Mouse (Mus musculus) kidney, postnatal 0 days (tissue): ENCODE data around the gene Mboat1. TPM values are rescaled to one million over a fixed set of nuclear protein-coding genes. Genes with fewer than 3 reads are reported as not detected.

ENCODE experiments used
- ATAC-seq: fragments of 200-750 bp; cut with Nextera tagmentation; replicated peaks from 2 replicates; pipeline ENCODE4 v1.8.0; 2017; ENCODE audit warnings: low read depth, moderate number of reproducible peaks, moderate TSS enrichment, moderate library complexity; ENCODE audit not compliant: low FRiP score
- DNase-seq: peaks from one replicate; pipeline ENCODE4 v3.0.0-alpha.2; 2016; ENCODE audit warnings: low spot score
- H3K27ac ChIP-seq: fragments of 300-500 bp; sonication (generic); 2 replicates; pipeline ENCODE4 v1.5.1; 2014; ENCODE audit warnings: mild to moderate bottlenecking
- H3K27me3 ChIP-seq: fragments of 300-500 bp; sonication (generic); 2 replicates; pipeline ENCODE4 v1.6.1; 2014; ENCODE audit warnings: low read length, mixed read lengths; ENCODE audit not compliant: insufficient read depth
- H3K36me3 ChIP-seq: fragments of 300-500 bp; sonication (generic); 2 replicates; pipeline ENCODE4 v1.6.1; 2014; ENCODE audit warnings: low read length, mixed read lengths; ENCODE audit not compliant: insufficient read depth
- H3K4me1 ChIP-seq: fragments of 300-500 bp; sonication (generic); replicated peaks from 2 replicates; pipeline ENCODE4 v1.6.1; 2014; ENCODE audit warnings: antibody characterized with exemption, low read length, mixed read lengths; ENCODE audit not compliant: insufficient read depth
- H3K4me2 ChIP-seq: fragments of 300-500 bp; sonication (generic); 2 replicates; pipeline ENCODE4 v1.6.1; 2014; ENCODE audit warnings: mild to moderate bottlenecking, low read length, moderate library complexity, mixed read lengths
- H3K4me3 ChIP-seq: fragments of 300-500 bp; sonication (generic); replicated peaks from 2 replicates; pipeline ENCODE4 v1.5.1; 2014; ENCODE audit warnings: low read depth, low read length
- H3K9ac ChIP-seq: fragments of 300-500 bp; sonication (generic); 2 replicates; pipeline ENCODE4 v1.6.1; 2014; ENCODE audit warnings: low read depth, low read length
- H3K9me3 ChIP-seq: fragments of 300-500 bp; sonication (generic); replicated peaks from 2 replicates; pipeline ENCODE4 v1.6.1; 2016; ENCODE audit warnings: low read length, inconsistent platforms, mixed read lengths
- CTCF ChIP-seq: IDR thresholded peaks from 2 replicates; pipeline ENCODE4 v1.5.1; 2016; ENCODE audit warnings: antibody characterized with exemption, low read depth, mild to moderate bottlenecking, moderate library complexity
- WGBS: fragments of 180-500 bp; shearing (Covaris S2); extraction: QIAGEN DNeasy Blood & Tissue Kit; methylation state at CpG from one replicate; pipeline ENCODE4 v1.1.7; 2014; 5-methylcytosine and 5-hydroxymethylcytosine counted together
- polyA plus RNA-seq: library from polyadenylated mRNA; unstranded; fragments of >200 nt; fragmentation: Nextera tagmentation; extraction: Ambion mirVana; gene quantifications from 2 replicates; pipeline ENCODE4 v1.2.1, GENCODE M21; 2015

Mboat1 gene
- polyA plus RNA-seq, 1 experiment from 2014 or later, result 27.7 TPM

GRCm38 (mm10) chr13:30174586-30174985, 38.3 kb downstream of the Mboat1 start:
- WGBS, result 69% methylated on average over 4 of the region's 4 CpGs
- Histone ChIP-seq H3K4me1 (no peaks in the 10 kb centered on the region), H3K36me3 (no peaks in the 10 kb centered on the region), H3K27me3 (no peaks in the 10 kb centered on the region), H3K9ac (no peak overlapping the region), H3K9me3 (no peaks in the 10 kb centered on the region), H3K4me2 (no peak overlapping the region), H3K4me3 (no peak overlapping the region), H3K27ac (no peak overlapping the region)
- ATAC-seq, result no peak
- no peak for TF ChIP-seq CTCF
- DNase-seq, result no peak

- Histone ChIP-seq H3K4me1 (no peaks in the 10 kb centered on the region), H3K27ac (no peak overlapping the region), H3K36me3 (no peaks in the 10 kb centered on the region), H3K9ac (no peak overlapping the region), H3K4me3 (no peak overlapping the region), H3K27me3 (no peaks in the 10 kb centered on the region), H3K4me2 (no peak overlapping the region), H3K9me3 (no peaks in the 10 kb centered on the region)
- ATAC-seq, result no peak
- no peak for TF ChIP-seq CTCF
- no peak for DNase-seq
- WGBS, result 85% methylated on average over 6 of the region's 6 CpGs
Observed at GRCm38 (mm10) chr13:30177356-30177755, 41.1 kb downstream of the Mboat1 start.

GRCm38 (mm10) chr13:30185549-30185948, 49.3 kb downstream of the Mboat1 start:
- Histone ChIP-seq H3K4me3 (no peak overlapping the region), H3K9ac (no peak overlapping the region), H3K9me3 (no peaks in the 10 kb centered on the region), H3K36me3 (no peaks in the 10 kb centered on the region), H3K4me2 (no peak overlapping the region), H3K27ac (no peak overlapping the region), H3K4me1 (0 out of 2 replicates have a peak, but pooled peaks cover 4% of the 10 kb centered on the region), H3K27me3 (no peaks in the 10 kb centered on the region)
- WGBS, result 51% methylated on average over 6 of the region's 6 CpGs
- no peak for TF ChIP-seq CTCF
- ATAC-seq (no peak), DNase-seq (no peak)

GRCm38 (mm10) chr13:30185959-30186358, 49.7 kb downstream of the Mboat1 start:
- H3K9me3 ChIP-seq, result no peaks in the 10 kb centered on the region
- ATAC-seq, result no peak
- no peak for DNase-seq
- H3K4me1 ChIP-seq, result 0 out of 2 replicates have a peak, but pooled peaks cover 4% of the 10 kb centered on the region
- H3K4me2 ChIP-seq, result no peak overlapping the region
- H3K27me3 ChIP-seq, result no peaks in the 10 kb centered on the region
- no peak for TF ChIP-seq CTCF
- no peak overlapping the region for H3K9ac ChIP-seq
- WGBS, result 35% methylated on average over 6 of the region's 6 CpGs
- no peaks in the 10 kb centered on the region for H3K36me3 ChIP-seq
- H3K4me3 ChIP-seq, result no peak overlapping the region
- H3K27ac ChIP-seq, result no peak overlapping the region

- ATAC-seq, result peak; percentile 46; the same call in 1 of the 2 replicates
- no peak for DNase-seq
- 55% methylated on average over 8 of the region's 8 CpGs for WGBS
- TF ChIP-seq CTCF, result no peak
- H3K9me3 ChIP-seq, result no peaks in the 10 kb centered on the region
- no peak overlapping the region for H3K4me3 ChIP-seq
- no peaks in the 10 kb centered on the region for H3K36me3 ChIP-seq
- H3K27ac ChIP-seq, result no peak overlapping the region
- 0 out of 2 replicates have a peak, but pooled peaks cover 4% of the 10 kb centered on the region for H3K4me1 ChIP-seq
- no peaks in the 10 kb centered on the region for H3K27me3 ChIP-seq
- no peak overlapping the region for H3K9ac ChIP-seq
- no peak overlapping the region for H3K4me2 ChIP-seq
Observed at GRCm38 (mm10) chr13:30186456-30186855, 50.2 kb downstream of the Mboat1 start.

GRCm38 (mm10) chr13:30192031-30192716, 55.9 kb downstream of the Mboat1 start:
- no peaks in the 10 kb centered on the region for H3K36me3 ChIP-seq
- ATAC-seq, result no peak; the same call in 1 of the 2 replicates
- DNase-seq, result peak; percentile 72
- no peaks in the 10 kb centered on the region for H3K4me1 ChIP-seq
- H3K9me3 ChIP-seq, result no peaks in the 10 kb centered on the region
- H3K9ac ChIP-seq, result no peak overlapping the region
- no peak for TF ChIP-seq CTCF
- H3K27ac ChIP-seq, result no peak overlapping the region
- H3K4me2 ChIP-seq, result no peak overlapping the region
- 47% methylated on average over 3 of the region's 3 CpGs for WGBS
- no peak overlapping the region for H3K4me3 ChIP-seq
- H3K27me3 ChIP-seq, result no peaks in the 10 kb centered on the region
